Mouse (Mus musculus): ENCODE data around the gene Lrrc4. TPM values are rescaled to one million over a fixed set of nuclear protein-coding genes. Genes with fewer than 3 reads are reported as not detected.

The Lrrc4 gene
- polyA plus RNA-seq, 1 experiment from 2014 or later, result 1.5 TPM

- Histone ChIP-seq H3K27me3 (ENCODE audit: low read depth, poor library complexity, severe bottlenecking) (no peaks in the 10 kb centered on the region), H3K36me3 (0 out of 2 replicates have a peak, but pooled peaks cover 3% of the 10 kb centered on the region), H3K27ac (replicated peaks) (no peak overlapping the region), H3K4me3 (no peak overlapping the region), H3K9me3 (replicated peaks) (no peaks in the 10 kb centered on the region), H3K4me1 (peaks cover 24% of the 10 kb centered on the region)
- WGBS, result 71% methylated on average over 5 of the region's 5 CpGs
- no peak for DNase-seq (ENCODE audit: low spot score)
Observed at GRCm38 (mm10) chr6:28724776-28725175, 106.8 kb downstream of the Lrrc4 start.

GRCm38 (mm10) chr6:28723059-28723458, 108.5 kb downstream of the Lrrc4 start:
- DNase-seq (ENCODE audit: low spot score), result no peak
- Histone ChIP-seq H3K4me1 (peaks cover 9% of the 10 kb centered on the region), H3K27me3 (ENCODE audit: low read depth, poor library complexity, severe bottlenecking) (no peaks in the 10 kb centered on the region), H3K4me3 (no peak overlapping the region), H3K27ac (replicated peaks) (no peak overlapping the region), H3K9me3 (replicated peaks) (no peaks in the 10 kb centered on the region), H3K36me3 (0 out of 2 replicates have a peak, but pooled peaks cover 3% of the 10 kb centered on the region)
- 79% methylated on average over 2 of the region's 2 CpGs for WGBS

GRCm38 (mm10) chr6:28720391-28721171, 111.0 kb downstream of the Lrrc4 start:
- Histone ChIP-seq H3K27me3 (ENCODE audit: low read depth, poor library complexity, severe bottlenecking) (no peaks in the 10 kb centered on the region), H3K4me3 (no peak overlapping the region), H3K36me3 (0 out of 2 replicates have a peak, but pooled peaks cover under 1% of the 10 kb centered on the region), H3K27ac (replicated peaks) (no peak overlapping the region), H3K9me3 (replicated peaks) (no peaks in the 10 kb centered on the region), H3K4me1 (peaks cover 16% of the 10 kb centered on the region)
- WGBS, result 92% methylated on average over 9 of the region's 9 CpGs
- no peak for DNase-seq (ENCODE audit: low spot score)

GRCm38 (mm10) chr6:28717845-28718237, 113.7 kb downstream of the Lrrc4 start:
- no peak for DNase-seq (ENCODE audit: low spot score)
- no peaks in the 10 kb centered on the region for H3K9me3 ChIP-seq (replicated peaks)

GRCm38 (mm10) chr6:28717203-28717844, 114.2 kb downstream of the Lrrc4 start:
- H3K27me3 ChIP-seq (ENCODE audit: low read depth, poor library complexity, severe bottlenecking), result no peaks in the 10 kb centered on the region
- H3K27ac ChIP-seq (replicated peaks), result 0 out of 2 replicates have a peak overlapping the region, but pooled peaks have one; percentile 23
- no peak overlapping the region for H3K4me3 ChIP-seq
- H3K9me3 ChIP-seq (replicated peaks), result no peaks in the 10 kb centered on the region
- DNase-seq (ENCODE audit: low spot score), result no peak
- 56% methylated on average over 7 of the region's 7 CpGs for WGBS
- peaks cover 8% of the 10 kb centered on the region; the same call in 1 of the 2 replicates for H3K36me3 ChIP-seq
- peaks cover 17% of the 10 kb centered on the region for H3K4me1 ChIP-seq

More at GRCm38 (mm10) chr6:28717845-28718237, 113.7 kb downstream of the Lrrc4 start:
- 58% methylated on average over 4 of the region's 4 CpGs for WGBS
- H3K4me1 ChIP-seq, result peaks cover 17% of the 10 kb centered on the region
- no peaks in the 10 kb centered on the region for H3K27me3 ChIP-seq (ENCODE audit: low read depth, poor library complexity, severe bottlenecking)
- H3K27ac ChIP-seq (replicated peaks), result 0 out of 2 replicates have a peak overlapping the region, but pooled peaks have one; percentile 23
- peaks cover 3% of the 10 kb centered on the region; the same call in 1 of the 2 replicates for H3K36me3 ChIP-seq
- H3K4me3 ChIP-seq, result no peak overlapping the region

GRCm38 (mm10) chr6:28710035-28710434, 121.5 kb downstream of the Lrrc4 start:
- peak overlapping the region; percentile 61 for H3K27ac ChIP-seq (replicated peaks)
- peaks cover 30% of the 10 kb centered on the region for H3K36me3 ChIP-seq
- no peak for DNase-seq (ENCODE audit: low spot score)
- H3K4me3 ChIP-seq, result no peak overlapping the region
- H3K4me1 ChIP-seq, result peaks cover 18% of the 10 kb centered on the region
- WGBS, result 21% methylated on average over 2 of the region's 2 CpGs
- H3K9me3 ChIP-seq (replicated peaks), result no peaks in the 10 kb centered on the region
- no peaks in the 10 kb centered on the region for H3K27me3 ChIP-seq (ENCODE audit: low read depth, poor library complexity, severe bottlenecking)

- H3K27me3 ChIP-seq (ENCODE audit: low read depth, poor library complexity, severe bottlenecking), result no peaks in the 10 kb centered on the region
- DNase-seq (ENCODE audit: low spot score), result no peak
- no peak overlapping the region for H3K27ac ChIP-seq (replicated peaks)
- no peak overlapping the region for H3K4me3 ChIP-seq
- WGBS, result 86% methylated on average over 12 of the region's 12 CpGs
- H3K36me3 ChIP-seq, result peaks cover 23% of the 10 kb centered on the region
- H3K9me3 ChIP-seq (replicated peaks), result no peaks in the 10 kb centered on the region
- peaks cover 20% of the 10 kb centered on the region for H3K4me1 ChIP-seq
Observed at GRCm38 (mm10) chr6:28706976-28707592, 124.5 kb downstream of the Lrrc4 start.

- WGBS, result 92% methylated on average over 8 of the region's 8 CpGs
- DNase-seq (ENCODE audit: low spot score), result no peak
- no peaks in the 10 kb centered on the region for H3K9me3 ChIP-seq (replicated peaks)
- H3K27me3 ChIP-seq (ENCODE audit: low read depth, poor library complexity, severe bottlenecking), result no peaks in the 10 kb centered on the region
- no peak overlapping the region for H3K27ac ChIP-seq (replicated peaks)
- peaks cover 20% of the 10 kb centered on the region for H3K4me1 ChIP-seq
- peaks cover 22% of the 10 kb centered on the region for H3K36me3 ChIP-seq
- no peak overlapping the region for H3K4me3 ChIP-seq
Observed at GRCm38 (mm10) chr6:28706108-28706975, 125.2 kb downstream of the Lrrc4 start.

- no peak overlapping the region for H3K27ac ChIP-seq (replicated peaks)
- H3K27me3 ChIP-seq (ENCODE audit: low read depth, poor library complexity, severe bottlenecking), result no peaks in the 10 kb centered on the region
- H3K9me3 ChIP-seq (replicated peaks), result no peaks in the 10 kb centered on the region
- H3K4me3 ChIP-seq, result no peak overlapping the region
- no peak for DNase-seq (ENCODE audit: low spot score)
- H3K4me1 ChIP-seq, result peaks cover 20% of the 10 kb centered on the region
- peaks cover 22% of the 10 kb centered on the region for H3K36me3 ChIP-seq
- WGBS, result 89% methylated on average over 6 of the region's 6 CpGs
Observed at GRCm38 (mm10) chr6:28705384-28706107, 126.0 kb downstream of the Lrrc4 start.

- no peaks in the 10 kb centered on the region for H3K9me3 ChIP-seq (replicated peaks)
- no peaks in the 10 kb centered on the region for H3K27me3 ChIP-seq (ENCODE audit: low read depth, poor library complexity, severe bottlenecking)
- DNase-seq (ENCODE audit: low spot score), result no peak
- peaks cover 11% of the 10 kb centered on the region for H3K4me1 ChIP-seq
- no peak overlapping the region for H3K4me3 ChIP-seq
- H3K27ac ChIP-seq (replicated peaks), result no peak overlapping the region
- WGBS, result 77% methylated on average over 6 of the region's 6 CpGs
- H3K36me3 ChIP-seq, result peaks cover 22% of the 10 kb centered on the region
Observed at GRCm38 (mm10) chr6:28704612-28705011, 126.9 kb downstream of the Lrrc4 start.

- Histone ChIP-seq H3K9me3 (replicated peaks) (no peaks in the 10 kb centered on the region), H3K4me1 (no peaks in the 10 kb centered on the region), H3K36me3 (peaks cover 1% of the 10 kb centered on the region; the same call in 1 of the 2 replicates), H3K4me3 (no peak overlapping the region), H3K27ac (replicated peaks) (no peak overlapping the region), H3K27me3 (ENCODE audit: low read depth, poor library complexity, severe bottlenecking) (no peaks in the 10 kb centered on the region)
- DNase-seq (ENCODE audit: low spot score), result no peak
- WGBS, result 85% methylated on average over 3 of the region's 3 CpGs
Observed at GRCm38 (mm10) chr6:28697214-28697613, 134.3 kb downstream of the Lrrc4 start.
